Mouse (Mus musculus) C2C12 (cell line): ENCODE data around the gene Fam227a. TPM values are rescaled to one million over a fixed set of nuclear protein-coding genes. Genes with fewer than 3 reads are reported as not detected.

Experiments
- H3K27me3 ChIP-seq: one replicate; pipeline ENCODE4 v1.6.1; 2011; ENCODE audit not compliant: control insufficient read depth, insufficient read depth, insufficient read length
- H3K36me3 ChIP-seq: one replicate; pipeline ENCODE4 v1.6.1; 2011; ENCODE audit not compliant: control insufficient read depth, insufficient read depth
- H3K4me3 ChIP-seq: one replicate; pipeline ENCODE4 v1.5.1; 2011; ENCODE audit warnings: mild to moderate bottlenecking, control low read depth; ENCODE audit not compliant: poor library complexity, insufficient read depth, severe bottlenecking
- H3K79me2 ChIP-seq: one replicate; pipeline ENCODE4 v1.6.1; 2011; ENCODE audit not compliant: control insufficient read depth, insufficient read depth
- H3K79me3 ChIP-seq: one replicate; pipeline ENCODE4 v1.6.1; 2011; ENCODE audit warnings: low read depth, control low read depth
- H3ac ChIP-seq: one replicate; pipeline ENCODE3; 2011; ENCODE audit warnings: low read depth; ENCODE audit not compliant: control insufficient read depth, insufficient read length
- CEBPB ChIP-seq: IDR thresholded peaks from one replicate; pipeline ENCODE4 v1.6.1; 2011; ENCODE audit warnings: low read depth, mild to moderate bottlenecking, control low read depth, moderate library complexity
- CTCF ChIP-seq: IDR thresholded peaks from one replicate; pipeline ENCODE4 v1.5.1; 2011; ENCODE audit not compliant: control insufficient read depth, insufficient read depth, insufficient read length
- FOSL1 ChIP-seq: IDR thresholded peaks from one replicate; pipeline ENCODE4 v1.8.0; 2011; ENCODE audit warnings: mild to moderate bottlenecking, low read length; ENCODE audit not compliant: poor library complexity, insufficient read depth, severe bottlenecking
- MAX ChIP-seq: IDR thresholded peaks from one replicate; pipeline ENCODE4 v1.6.1; 2011; ENCODE audit warnings: mild to moderate bottlenecking, control low read depth
- MYOD1 ChIP-seq: IDR thresholded peaks from one replicate; pipeline ENCODE4 v1.6.1; 2011; ENCODE audit warnings: low read depth; ENCODE audit not compliant: control insufficient read depth, insufficient read length
- MYOG ChIP-seq: IDR thresholded peaks from one replicate; pipeline ENCODE4 v1.6.1; 2011; ENCODE audit not compliant: control insufficient read depth, insufficient read length; ENCODE audit errors: extremely low read depth
- USF1 ChIP-seq: IDR thresholded peaks from one replicate; pipeline ENCODE4 v1.6.1; 2011; ENCODE audit warnings: low read depth, mild to moderate bottlenecking, control low read depth, moderate library complexity
- polyA plus RNA-seq: library from polyadenylated mRNA; unstranded; fragments of >200 nt; fragmentation: generic; extraction: Trizol; gene quantifications from one replicate; pipeline ENCODE4 v1.2.1, GENCODE M21; 2012; ENCODE audit warnings: missing spikeins

Fam227a gene
- polyA plus RNA-seq, 1 experiment: 0.27 TPM

DNA sequence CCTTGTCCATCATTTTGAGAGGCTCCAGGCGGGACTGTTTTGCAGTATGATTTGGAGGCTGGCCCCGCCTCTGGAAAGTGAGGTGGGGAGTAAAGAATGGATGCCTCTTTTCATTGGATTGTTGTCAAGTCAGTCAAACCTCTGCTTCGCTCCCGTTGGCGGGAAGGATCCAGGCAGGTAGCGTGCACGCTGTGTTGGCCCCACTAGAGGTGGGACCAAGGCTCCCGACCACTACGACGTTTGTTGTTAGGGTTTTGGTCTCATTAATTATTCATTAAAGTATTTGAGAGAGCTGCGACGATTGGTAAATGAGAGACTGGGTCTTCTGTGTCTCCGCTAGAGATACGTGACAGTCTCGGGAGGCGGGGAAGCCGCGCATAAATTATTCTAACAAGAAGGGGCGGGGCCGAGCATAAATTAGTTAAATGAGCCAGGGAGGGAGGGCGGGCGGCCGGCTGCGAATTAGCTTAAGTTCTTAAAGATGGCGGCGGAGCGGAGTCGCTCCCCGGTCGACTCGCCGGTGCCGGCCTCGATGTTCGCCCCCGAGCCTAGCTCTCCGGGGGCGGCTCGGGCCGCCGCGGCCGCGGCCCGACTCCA is 31.8 kb upstream of the Fam227a start, which contains the start of gene Gtpbp1:
Gene Gtpbp1, plus strand, starts transcription at position 420 of the 597 bp plus-strand sequence.
- Histone ChIP-seq H3K79me3 (peaks cover 57% of the 10 kb centered on the region), H3K4me3 (peak within 1 kb of the TSS; percentile 93), H3K36me3 (peaks cover 11% of the 10 kb centered on the region), H3K79me2 (peaks cover 69% of the 10 kb centered on the region), H3K27me3 (no peaks in the 10 kb centered on the region), H3ac (peak within 1 kb of the TSS; percentile 92)
- TF ChIP-seq CEBPB (no peak), MYOD1 (no peak), FOSL1 (no peak), USF1 (no peak), MYOG (no peak), CTCF (no peak), MAX (no peak)

DNA sequence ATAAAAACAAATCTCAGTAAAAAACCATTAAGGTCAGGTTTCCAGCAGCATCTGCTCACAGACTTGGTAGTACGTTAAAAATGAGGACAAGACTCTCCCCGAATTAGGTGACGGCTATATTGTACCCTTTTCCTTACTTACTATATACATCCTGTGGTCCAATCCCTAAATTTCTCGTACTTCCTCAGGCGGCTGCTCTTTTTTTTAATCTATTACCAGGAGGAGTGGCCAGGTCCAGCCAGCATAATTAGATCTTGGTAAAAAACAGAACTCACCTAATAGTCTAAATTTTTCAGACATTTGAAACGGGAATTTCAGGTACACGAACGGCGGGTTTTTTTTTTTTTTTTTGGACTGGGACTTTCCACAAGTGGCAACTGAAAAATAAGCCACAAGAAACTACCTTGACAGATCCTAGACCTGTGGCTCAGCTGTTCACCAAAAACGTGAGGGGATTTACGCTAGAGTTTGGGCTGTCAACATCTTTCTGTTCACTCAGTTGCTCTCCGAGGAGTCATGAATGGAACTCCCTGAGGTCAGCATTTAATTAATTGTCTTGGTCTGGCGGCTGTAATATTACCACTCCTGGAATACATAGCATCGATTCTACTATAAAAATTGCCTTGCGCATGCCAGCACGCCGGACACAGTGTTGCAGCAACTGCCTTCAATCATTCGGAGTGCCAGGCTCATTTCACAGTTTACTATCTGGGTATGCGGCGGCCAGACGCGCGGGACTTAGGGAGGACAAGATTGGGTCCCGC is 31.1 kb upstream of the Fam227a start:
- Histone ChIP-seq H3ac (no peak overlapping the region), H3K79me3 (peaks cover 58% of the 10 kb centered on the region), H3K27me3 (no peaks in the 10 kb centered on the region), H3K36me3 (peaks cover 9% of the 10 kb centered on the region), H3K4me3 (no peak overlapping the region), H3K79me2 (peaks cover 69% of the 10 kb centered on the region)
- peak; percentile 5 for TF ChIP-seq MYOD1
- TF ChIP-seq CTCF: no peak
- peak; percentile 48 for TF ChIP-seq CEBPB
- no peak for TF ChIP-seq USF1
- no peak for TF ChIP-seq FOSL1
- no peak for TF ChIP-seq MAX
- no peak for TF ChIP-seq MYOG

DNA sequence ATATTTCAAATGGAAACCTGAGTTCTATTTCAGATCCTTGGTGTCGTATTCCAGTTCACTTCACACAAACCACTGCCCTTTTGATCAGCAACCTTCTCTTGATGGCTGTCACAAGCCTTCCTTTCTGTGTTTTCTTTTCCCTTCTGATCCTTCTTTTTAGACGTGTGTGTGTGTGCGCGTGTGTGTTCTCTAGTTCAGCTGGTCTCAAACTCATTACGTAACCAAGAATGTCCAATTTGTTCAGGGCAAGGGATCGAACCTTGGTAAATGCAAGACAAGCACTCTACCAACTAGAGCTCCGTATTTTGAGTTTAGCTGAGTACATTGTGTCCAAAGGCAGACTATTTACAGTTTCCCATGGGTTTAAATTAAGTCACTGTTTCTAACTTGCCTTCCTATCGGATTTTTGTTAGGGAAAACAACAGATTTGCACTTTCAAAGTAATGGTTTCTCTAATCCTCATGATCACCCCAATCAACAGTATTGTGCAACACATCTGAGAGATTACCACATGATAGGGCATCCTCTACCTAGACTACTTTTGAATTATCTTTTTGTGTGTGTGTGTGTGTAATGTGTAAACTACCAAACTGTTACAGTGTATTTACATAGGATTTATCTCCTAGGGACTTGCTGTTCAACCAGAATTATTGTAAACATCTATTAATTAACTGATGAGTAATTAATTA is 29.7 kb upstream of the Fam227a start:
- Histone ChIP-seq H3ac (peak overlapping the region; percentile 26), H3K27me3 (no peaks in the 10 kb centered on the region), H3K36me3 (no peaks in the 10 kb centered on the region), H3K79me2 (peaks cover 69% of the 10 kb centered on the region), H3K79me3 (peaks cover 57% of the 10 kb centered on the region), H3K4me3 (peak overlapping the region; percentile 82)
- TF ChIP-seq USF1: no peak
- TF ChIP-seq CEBPB: peak; percentile 93

DNA sequence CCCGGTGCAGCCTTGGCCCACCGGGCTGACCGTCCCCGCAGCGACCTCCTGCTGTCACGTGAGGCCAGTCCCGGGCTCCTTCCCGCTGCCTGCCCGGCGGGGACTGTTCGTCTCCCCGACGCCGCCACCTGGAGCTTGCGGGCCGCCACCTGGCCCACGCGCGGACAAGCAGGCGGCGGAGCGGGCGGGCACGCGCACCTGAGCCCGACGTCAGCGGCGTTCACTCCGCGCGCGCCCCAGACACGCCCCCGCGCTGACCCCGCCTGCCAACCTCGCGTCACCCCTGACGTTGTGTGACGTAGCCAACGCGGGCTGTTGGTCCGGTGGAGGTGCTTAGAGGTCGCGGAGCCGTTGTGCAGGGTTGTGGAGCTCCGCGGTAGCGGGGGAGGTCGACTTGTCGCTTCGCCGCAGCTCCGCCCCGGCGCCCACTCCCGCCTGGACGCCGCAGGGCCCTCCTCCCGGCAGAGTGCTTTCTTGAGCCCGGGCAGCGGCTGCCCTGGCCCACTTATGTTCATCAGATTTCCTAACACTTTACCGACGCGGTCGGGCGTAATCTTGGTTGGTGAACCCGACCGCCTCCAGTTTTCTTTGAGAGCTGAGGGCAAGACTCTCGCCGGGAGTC is 29.0 kb upstream of the Fam227a start, which contains the start of gene Josd1:
Gene Josd1, minus strand, starts transcription at position 274 of the 622 bp plus-strand sequence.
- TF ChIP-seq FOSL1: no peak
- no peak for TF ChIP-seq MYOD1
- no peak for TF ChIP-seq MYOG
- TF ChIP-seq USF1: peak; percentile 61
- no peak for TF ChIP-seq CTCF
- peaks cover 57% of the 10 kb centered on the region for H3K79me3 ChIP-seq
- no peaks in the 10 kb centered on the region for H3K36me3 ChIP-seq
- H3ac ChIP-seq: peak within 1 kb of the TSS; percentile 89
- H3K79me2 ChIP-seq: peaks cover 69% of the 10 kb centered on the region
- no peaks in the 10 kb centered on the region for H3K27me3 ChIP-seq
- H3K4me3 ChIP-seq: peak within 1 kb of the TSS; percentile 82

DNA sequence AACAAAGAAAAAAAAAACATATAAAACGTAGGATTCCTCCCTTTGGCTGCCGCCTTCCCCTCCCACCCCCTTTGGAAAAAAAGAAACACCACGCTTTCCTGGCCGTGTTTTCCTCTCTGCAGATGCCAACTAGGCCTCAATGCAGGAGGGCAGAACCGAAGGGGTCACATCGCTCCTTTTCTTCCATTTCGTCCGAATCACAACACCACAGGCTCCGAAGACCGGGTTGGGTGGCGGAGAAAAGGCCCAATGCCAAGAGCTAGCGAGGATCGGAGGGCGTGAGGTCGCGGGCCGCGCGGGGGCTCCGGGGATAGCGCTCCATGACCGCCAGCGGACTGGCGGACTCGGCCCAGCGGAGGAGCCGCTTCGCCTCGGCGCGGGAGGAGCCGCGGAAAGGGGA is 28.4 kb upstream of the Fam227a start:
- no peaks in the 10 kb centered on the region for H3K36me3 ChIP-seq
- H3K4me3 ChIP-seq: peak overlapping the region; percentile 82
- TF ChIP-seq MAX (peak; percentile 17), CEBPB (no peak)
- peaks cover 57% of the 10 kb centered on the region for H3K79me3 ChIP-seq
- H3ac ChIP-seq: peak overlapping the region; percentile 89
- peaks cover 69% of the 10 kb centered on the region for H3K79me2 ChIP-seq
- H3K27me3 ChIP-seq: no peaks in the 10 kb centered on the region
